Mouse (Mus musculus) NIH3T3 (cell line): ENCODE measurements around the gene Gm17622.

ENCODE experiments used
- DNase-seq: peaks from one replicate; pipeline ENCODE4 v3.0.0-alpha.2; 2012; ENCODE audit warnings: low read depth

Gene Gm17622

GRCm38 (mm10) chr13:96511262-96511661 lies 20.7 kb downstream of the Gm17622 start:
- DNase-seq = peak; percentile 15

- DNase-seq = no peak
Measured at GRCm38 (mm10) chr13:96511893-96512292, 21.4 kb downstream of the Gm17622 start.

- no peak for DNase-seq
Measured at GRCm38 (mm10) chr13:96514154-96514942, 23.8 kb downstream of the Gm17622 start.

- no peak for DNase-seq
Measured at GRCm38 (mm10) chr13:96516249-96516648, 25.7 kb downstream of the Gm17622 start.

- no peak for DNase-seq
Measured at GRCm38 (mm10) chr13:96517335-96517734, 26.8 kb downstream of the Gm17622 start.

GRCm38 (mm10) chr13:96521294-96521693 lies 30.8 kb downstream of the Gm17622 start:
- DNase-seq = no peak

- DNase-seq = no peak
Measured at GRCm38 (mm10) chr13:96527022-96527421, 36.5 kb downstream of the Gm17622 start.

GRCm38 (mm10) chr13:96527856-96528255 lies 37.3 kb downstream of the Gm17622 start:
- no peak for DNase-seq

GRCm38 (mm10) chr13:96528776-96529175 lies 38.2 kb downstream of the Gm17622 start:
- DNase-seq = no peak

- DNase-seq = no peak
Measured at GRCm38 (mm10) chr13:96529542-96529941, 39.0 kb downstream of the Gm17622 start.

GRCm38 (mm10) chr13:96530064-96530463 lies 39.5 kb downstream of the Gm17622 start:
- DNase-seq = no peak

GRCm38 (mm10) chr13:96532176-96532575 lies 41.6 kb downstream of the Gm17622 start:
- no peak for DNase-seq

GRCm38 (mm10) chr13:96533742-96534141 lies 43.2 kb downstream of the Gm17622 start:
- peak; percentile 32 for DNase-seq

- no peak for DNase-seq
Measured at GRCm38 (mm10) chr13:96536821-96537572, 46.5 kb downstream of the Gm17622 start.

GRCm38 (mm10) chr13:96538103-96538502 lies 47.6 kb downstream of the Gm17622 start:
- DNase-seq = peak; percentile 15
